Mouse (Mus musculus): ENCODE data around the gene BC107364.
"Not testable (repeated sequence)": the region's sequence is repeated elsewhere in the genome, so short reads cannot be mapped to it uniquely, and the experiment has no call there.

The BC107364 gene

DNA sequence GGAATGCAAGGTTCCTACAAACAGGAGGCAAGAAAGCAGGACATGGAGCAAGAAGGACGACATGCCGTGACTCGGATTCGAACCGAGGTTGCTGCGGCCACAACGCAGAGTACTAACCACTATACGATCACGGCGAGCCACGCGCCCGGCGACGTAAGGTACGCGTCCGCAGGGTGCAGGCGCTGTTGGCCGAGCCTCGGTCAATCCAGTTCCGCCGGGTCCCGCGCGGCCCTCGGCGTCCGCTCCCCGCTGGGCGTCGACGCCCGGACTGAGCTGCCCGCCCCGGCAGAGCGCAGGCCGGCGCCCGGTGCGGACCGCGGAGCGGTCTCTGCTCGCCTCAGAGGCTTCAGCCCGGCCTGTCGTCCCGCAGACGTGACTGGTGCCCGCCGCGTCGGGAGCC is 5.9 kb upstream of the BC107364 start:
- DNase-seq (ENCODE audit: low read depth in 1 of 2, low spot score in 2 of 2), result not testable (repeated sequence)

DNA sequence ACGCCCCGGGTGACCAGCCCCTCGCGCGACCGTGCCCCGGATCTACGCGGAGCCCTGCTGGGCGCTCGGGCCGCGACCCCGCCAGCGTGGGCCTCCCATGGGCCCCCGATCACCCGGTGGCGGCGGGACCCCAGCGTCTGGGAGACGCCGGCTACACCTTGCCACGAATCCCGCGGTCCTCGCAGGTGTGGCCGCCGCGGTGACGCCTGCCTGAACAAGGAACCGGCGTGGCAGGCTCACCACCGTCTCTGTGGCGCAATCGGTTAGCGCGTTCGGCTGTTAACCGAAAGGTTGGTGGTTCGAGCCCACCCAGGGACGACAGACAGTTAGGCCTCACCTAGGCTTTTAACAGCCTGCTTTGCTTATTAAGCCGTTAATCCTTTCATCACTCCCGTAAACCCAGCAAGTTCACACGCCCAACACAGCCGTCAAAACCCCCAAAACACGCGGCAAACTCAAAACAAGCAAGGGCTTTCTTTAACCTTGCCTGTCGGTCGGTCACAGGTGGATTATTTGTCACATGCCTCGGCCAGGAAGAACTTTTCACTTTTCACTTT is 847 bp downstream of the BC107364 start:
- DNase-seq (ENCODE audit: low read depth in 1 of 2, low spot score in 2 of 2), result not testable (repeated sequence)

DNA sequence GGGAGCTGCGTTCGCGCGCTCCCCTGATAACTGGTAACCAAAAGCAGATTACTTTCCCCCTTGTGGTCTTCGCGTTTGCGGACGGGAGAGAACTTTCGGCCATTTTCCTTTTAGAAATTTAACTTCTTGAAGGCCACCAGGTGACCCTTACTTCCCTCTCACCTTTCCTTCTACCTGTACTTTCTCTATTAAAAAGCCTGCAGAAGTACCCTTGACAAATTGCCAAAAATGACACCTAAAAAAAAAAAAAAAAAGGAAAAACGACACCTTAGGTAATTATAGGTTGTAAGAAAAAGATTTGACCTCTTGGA is 1.6 kb downstream of the BC107364 start:
- not testable (repeated sequence) for DNase-seq (ENCODE audit: low read depth in 1 of 2, low spot score in 2 of 2)

DNA sequence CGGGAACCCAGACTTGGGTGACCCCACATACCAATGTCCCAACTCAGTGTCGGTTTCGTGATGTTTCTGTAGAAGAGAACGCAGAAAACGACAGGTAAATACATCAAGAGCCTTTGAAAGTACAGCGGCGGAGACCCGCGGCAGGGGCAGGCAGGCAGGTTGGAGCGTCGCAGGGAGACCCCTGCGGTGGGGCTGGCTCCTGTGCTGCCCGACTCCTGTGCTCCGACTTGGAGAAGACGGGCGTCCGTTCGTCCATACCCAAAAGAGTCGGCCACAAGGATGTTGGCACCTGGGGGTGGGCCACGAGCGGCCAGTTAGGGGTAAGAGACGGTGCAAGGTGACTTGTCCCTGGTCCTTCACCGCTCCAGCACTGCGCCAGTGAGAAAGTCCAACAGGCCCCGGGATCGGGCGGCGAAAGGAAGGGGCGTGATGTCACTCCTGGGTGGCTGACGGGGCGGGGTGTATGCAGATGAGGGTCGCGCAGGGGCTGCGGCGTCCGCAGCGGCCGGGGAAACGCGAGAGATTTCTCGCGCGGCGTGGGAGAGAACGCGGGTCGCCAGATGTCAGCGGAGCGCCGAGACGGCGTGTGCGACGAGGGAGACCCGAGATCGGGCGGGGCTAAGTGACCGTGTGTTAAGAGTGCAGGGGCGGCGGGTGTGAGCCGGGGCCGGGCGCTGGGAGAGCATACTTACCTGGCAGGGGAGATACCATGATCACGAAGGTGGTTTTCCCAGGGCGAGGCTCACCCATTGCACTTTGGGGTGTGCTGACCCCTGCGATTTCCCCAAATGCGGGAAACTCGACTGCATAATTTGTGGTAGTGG is 2.1 kb downstream of the BC107364 start:
- not testable (repeated sequence) for DNase-seq (ENCODE audit: low read depth in 1 of 2, low spot score in 2 of 2)

DNA sequence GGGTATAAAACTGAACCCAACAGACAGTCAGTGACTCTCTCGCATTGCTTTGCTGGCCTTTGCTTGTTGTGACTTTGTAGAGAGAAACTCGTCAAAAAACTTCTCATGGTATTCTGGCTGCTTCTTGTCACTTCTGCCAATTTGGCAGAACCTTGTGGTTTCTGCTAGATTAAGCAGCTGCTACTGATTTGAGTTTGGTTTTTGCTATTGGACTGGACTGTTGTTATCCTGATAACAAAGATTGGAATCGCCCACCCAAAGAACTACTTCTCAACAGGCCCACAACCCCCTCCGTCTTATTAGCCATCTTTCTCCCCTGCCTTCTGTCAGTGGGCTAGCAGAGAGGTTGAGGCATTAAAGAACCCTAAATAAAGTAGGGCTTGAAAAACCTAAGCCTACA is 6.7 kb downstream of the BC107364 start:
- DNase-seq (ENCODE audit: low read depth in 1 of 2, low spot score in 2 of 2), result no peak

DNA sequence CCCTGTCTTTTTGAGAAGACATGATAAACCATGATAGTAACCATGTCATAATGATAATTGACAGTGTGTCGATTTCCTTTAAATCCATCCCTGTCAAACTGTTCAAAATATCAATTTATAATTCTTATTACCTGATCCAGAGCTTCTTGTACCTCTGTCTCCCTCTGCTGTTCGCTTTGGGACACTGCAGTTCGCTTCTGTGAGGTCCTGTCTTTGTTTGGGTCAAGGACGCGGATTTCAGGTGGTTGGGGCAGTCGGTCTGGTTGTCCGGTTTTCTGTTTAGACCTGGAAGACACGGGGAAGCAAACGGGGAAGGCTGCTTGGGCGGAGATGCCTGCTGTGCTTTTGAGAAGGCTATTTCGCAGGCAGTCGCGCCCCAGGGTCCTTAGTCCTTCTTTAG is 11.5 kb downstream of the BC107364 start:
- peak in 1 of 2 experiments; percentile 54 for DNase-seq (ENCODE audit: low read depth in 1 of 2, low spot score in 2 of 2)

DNA sequence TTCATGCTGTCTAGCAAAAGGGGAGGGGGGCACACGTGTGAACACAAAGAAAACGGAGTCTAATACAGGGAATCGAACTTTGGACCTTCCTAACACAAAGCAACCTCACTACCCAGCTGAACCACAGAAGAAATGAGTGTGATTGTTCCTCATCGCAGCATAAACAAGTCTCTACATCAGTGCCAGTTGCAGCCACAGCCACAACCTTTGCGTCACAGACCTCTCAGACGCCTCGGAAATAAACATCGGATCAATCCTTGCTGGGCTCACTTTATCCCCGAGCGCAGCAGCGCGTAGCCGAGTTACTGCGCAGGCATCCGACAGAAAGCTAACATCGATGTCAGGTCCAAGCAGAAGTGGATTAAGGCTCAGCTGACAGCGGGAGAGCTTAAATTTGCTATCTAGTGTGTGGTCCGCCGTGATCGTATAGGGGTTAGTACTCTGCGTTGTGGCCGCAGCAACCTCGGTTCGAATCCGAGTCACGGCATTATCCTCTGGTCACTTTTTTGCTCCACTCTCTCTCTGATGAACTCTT is 16.5 kb downstream of the BC107364 start:
- no peak for DNase-seq (ENCODE audit: low read depth in 1 of 2, low spot score in 2 of 2)

DNA sequence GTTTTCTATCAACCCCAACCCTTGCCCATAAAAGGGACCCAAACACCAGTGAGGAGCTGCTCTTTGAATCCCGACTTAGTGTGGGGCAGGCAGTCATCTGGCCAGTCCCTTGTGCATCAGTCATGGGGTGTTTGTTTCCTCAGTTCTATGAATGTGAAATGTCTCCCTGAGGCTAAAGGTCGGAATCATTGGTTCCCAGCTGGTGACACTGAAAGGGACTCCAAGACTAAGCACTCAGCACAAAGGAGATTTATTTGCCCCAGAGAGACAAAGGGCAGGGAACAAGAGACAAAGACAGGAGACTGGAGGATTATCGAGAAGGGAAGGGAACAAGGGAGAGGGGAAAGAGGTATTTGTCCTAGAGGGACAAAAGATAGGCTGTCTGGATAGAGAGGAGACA is 19.9 kb downstream of the BC107364 start:
- DNase-seq (ENCODE audit: low read depth in 1 of 2, low spot score in 2 of 2), result no peak

DNA sequence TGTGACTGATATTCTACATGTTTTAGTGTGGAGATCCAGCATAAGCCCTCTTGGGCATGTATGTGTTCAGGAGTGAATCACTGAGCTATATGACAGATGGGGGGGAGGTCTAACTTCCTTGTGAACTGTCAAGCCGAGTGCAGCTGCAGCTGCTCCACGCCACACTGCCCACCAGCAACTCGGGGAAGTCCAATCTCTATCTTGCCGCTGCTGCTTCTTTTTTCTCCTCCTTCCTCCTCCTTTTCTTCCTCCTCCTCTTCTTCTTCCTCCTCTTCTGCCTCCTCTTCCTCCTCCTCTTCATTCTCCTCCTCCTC is 22.3 kb downstream of the BC107364 start:
- no peak for DNase-seq (ENCODE audit: low read depth in 1 of 2, low spot score in 2 of 2)

DNA sequence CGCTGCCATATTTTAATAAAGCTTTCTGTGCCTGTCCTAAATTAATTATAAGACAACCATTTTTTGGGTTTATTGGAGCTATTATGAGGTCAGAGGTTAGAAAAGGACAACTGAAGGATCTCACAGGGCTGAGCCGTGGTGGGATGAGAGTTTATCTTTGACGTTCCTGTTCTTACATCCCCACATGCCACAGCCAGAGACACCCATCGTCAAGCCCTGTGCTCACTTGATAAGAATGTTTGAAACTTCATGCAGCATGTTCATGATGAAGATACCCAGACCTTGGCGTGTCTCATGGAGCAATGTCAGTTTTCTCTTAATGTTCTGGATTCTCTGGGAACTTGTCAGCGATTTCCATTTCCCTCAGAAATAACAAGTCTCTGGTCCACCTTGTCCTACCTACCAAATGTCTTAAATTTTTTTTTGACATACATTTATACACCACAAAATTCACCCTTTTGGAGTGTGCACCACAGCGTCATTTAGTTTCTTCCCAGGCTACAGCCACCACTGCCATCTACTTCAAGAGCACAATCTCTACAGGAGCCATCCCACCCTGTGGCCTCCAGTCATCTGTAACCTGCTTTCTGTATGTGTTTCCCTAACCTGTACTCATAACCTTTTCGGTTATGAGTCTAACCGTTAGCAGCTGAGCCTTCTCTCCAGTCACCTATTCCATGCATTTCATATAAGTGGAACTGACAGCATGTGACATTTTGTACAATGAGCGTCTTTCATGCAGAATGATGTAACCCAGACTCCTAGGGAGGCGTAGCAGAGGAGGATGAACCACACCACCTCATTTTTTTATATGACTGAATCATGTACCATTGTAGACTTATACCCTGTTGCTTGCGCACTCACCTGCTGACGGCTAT is 22.9 kb downstream of the BC107364 start:
- no peak for DNase-seq (ENCODE audit: low read depth in 1 of 2, low spot score in 2 of 2)

DNA sequence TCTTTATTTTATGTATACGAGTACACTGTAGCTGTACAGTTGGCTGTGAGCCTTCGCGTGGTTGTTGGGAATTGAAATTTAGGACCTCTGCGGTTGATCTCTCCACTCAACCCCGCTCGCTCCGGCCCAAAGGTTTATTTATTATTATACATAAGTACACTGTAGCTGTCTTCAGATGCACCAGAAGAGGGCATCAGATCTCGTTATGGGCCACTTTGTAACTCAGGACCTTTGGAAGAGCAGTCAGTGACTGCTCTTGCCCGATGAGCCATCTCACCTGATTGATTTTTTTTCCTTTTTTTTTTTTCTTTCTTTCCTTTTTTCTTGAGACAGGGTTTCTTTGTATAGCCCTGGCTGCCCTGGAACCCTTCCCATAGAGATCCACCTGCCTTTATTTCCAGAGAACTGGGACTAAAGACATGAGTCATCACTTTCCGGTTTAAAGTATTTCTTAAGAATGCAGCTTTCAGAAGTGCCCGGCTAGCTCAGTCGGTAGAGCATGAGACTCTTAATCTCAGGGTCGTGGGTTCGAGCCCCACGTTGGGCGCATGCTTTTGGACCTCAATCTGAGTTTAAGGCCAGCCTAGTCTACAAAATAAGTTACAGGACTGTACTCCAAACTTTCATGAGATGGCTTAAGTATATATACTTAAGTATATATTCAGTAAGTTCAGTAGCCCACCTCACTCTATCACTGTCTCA is 24.2 kb downstream of the BC107364 start:
- no peak for DNase-seq (ENCODE audit: low read depth in 1 of 2, low spot score in 2 of 2)

DNA sequence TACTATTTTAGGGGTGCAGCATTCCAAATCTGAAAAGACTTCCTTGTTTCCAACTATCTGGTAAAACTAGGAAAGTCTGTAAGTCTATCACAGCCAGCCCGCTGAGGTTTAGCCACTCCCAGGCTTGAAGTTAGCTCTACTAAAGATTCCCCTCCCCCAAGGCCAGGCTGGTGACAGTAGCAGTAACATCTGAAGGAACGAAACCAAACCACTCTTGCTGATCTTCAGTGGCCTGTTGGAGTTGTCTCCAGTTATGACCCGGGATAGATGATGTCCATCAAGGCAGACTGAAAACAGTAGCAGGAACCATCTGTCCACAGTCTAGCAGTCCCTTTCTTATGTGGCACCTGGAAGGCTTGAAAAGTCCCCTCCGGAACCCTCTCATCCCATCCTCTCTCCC is 24.8 kb downstream of the BC107364 start:
- DNase-seq (ENCODE audit: low read depth in 1 of 2, low spot score in 2 of 2), result no peak

DNA sequence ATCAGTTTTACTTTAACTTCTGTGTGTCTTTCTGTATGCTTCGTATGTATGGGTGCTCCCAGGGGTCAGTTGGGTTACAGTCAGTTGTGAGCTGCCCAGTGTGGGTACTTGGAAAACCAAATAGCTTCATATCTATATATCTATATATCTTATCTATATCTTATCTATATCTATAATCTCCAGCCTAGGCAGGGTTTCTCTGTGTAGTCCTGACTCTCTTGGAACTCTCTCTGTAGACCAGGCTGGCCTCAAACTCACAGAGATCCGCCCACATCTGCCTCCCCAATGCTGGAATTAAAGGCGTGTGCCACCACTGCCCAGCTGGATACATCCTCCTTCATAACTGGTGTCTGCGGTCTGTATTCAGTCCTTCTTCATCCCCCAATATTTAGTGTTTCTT is 25.8 kb downstream of the BC107364 start:
- no peak for DNase-seq (ENCODE audit: low read depth in 1 of 2, low spot score in 2 of 2)

DNA sequence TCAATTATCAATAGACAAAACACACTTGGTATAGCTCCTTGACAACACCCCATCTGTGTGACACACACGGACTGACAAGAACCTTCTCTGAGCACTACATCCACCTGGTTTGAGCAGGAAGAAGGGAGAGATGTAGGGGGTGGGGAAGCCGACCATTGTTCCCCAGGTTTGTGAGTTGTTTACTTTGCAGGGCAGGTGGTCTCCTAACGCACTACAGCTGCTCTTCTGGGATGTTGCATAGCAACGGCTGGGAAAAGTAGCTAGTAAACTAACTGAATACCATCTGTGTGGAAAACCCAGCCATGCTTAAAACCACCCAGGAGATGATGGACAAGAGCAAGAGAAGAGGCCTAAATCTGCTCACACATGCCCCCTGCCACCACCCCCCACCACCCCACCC is 27.7 kb downstream of the BC107364 start:
- DNase-seq (ENCODE audit: low read depth in 1 of 2, low spot score in 2 of 2), result not testable (repeated sequence)

DNA sequence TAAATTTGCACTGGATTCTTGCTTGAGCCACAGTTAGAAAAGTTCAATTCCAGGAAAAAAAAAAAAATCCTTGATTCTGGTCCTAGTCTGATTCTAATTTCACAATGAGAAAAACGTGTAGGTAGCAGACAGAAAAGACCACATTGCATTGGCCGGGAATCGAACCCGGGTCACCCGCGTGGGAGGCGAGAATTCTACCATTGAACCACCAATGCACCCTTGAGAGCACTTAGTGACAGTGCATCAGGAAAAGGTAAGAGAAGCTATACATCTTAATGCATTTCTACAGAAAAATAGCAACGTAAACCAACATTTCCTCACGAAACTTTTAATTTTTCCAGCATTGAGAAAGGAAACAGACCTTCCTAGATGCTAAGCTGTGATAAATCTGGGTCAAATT is 28.2 kb downstream of the BC107364 start:
- no peak for DNase-seq (ENCODE audit: low read depth in 1 of 2, low spot score in 2 of 2)

DNA sequence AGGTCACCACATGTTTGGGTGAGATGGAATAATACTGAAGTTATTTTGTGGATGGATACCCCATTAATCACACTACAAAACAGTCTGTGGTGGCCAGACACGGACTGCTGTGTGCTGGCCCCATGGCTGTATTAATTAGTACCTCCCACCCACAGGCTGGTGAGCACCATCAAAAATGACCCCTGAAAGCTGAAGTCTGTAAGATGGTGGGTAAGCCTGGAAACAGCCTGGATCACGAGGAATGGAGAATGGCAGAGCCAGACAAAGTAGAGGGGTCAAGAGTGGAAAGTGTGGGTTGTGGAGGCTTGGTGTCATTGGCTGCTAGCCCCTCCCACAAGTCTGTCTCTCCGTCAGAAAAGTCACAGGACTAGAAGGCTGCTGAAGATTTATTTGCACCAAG is 31.3 kb downstream of the BC107364 start:
- DNase-seq (ENCODE audit: low read depth in 1 of 2, low spot score in 2 of 2), result no peak

DNA sequence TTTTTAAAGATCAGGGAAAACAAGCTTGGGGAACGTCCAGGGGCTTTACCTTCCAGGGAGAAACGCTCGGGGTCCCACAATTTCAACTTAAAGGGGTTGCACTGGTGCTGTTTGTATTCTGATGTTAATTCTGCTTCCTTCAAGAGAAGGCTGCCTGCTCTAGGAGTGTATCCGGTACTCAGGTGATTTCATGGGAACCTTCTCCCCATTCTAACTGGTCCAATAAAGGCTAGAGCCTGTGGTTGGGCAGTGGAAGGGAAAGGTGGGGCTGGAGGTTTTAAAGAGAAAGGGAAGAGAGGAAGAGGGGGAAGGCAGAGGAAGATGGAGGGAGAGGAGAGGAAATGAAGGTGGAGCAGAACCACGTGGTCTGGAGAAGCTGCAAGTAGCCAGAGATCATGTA is 33.2 kb downstream of the BC107364 start:
- not testable (repeated sequence) for DNase-seq (ENCODE audit: low read depth in 1 of 2, low spot score in 2 of 2)

DNA sequence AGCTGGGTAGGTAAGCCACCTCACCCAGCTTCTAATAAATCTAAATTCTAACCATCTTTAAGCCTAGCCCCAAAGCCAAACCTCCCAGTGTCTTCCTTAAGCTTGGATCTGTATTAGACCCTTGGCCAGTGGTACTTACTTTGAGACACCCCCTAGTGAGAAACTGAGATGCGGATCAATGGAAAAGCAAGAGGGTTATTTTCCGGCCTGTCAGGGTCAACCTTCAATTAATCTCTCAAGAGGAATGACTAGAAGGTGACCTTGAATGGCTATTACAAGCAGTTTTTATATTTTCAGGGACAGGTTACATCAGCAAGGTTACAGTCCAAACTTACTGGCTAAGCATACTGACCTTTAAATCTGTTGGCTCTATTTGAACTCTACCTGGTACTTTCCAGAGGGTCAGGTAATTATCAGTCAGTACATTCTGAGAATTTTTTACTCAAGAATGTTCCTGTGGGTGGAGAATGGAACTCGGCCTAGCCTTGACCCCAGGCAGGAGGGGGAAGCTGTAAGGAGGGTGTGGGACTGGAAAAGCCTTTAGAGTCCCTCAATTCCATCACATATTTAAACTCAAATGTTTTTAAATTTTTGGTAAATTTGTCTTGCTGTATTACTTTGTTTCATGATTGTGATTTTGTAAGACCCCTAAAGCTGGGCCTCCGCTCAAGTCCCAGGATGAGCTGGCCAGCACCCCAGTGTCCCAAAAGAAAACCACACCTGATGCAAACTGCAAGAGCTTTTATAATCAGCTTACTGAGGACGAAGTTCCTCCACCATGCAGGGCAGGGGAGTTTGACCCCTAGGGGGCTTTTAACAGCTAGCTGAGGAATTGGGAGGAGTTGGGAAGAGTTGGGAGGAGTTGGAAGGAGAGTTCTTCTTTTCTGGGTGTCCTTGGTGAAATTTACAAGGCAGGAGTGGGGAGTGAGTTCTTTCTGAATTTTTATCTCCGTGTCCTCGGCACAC is 34.0 kb downstream of the BC107364 start:
- no peak for DNase-seq (ENCODE audit: low read depth in 1 of 2, low spot score in 2 of 2)

DNA sequence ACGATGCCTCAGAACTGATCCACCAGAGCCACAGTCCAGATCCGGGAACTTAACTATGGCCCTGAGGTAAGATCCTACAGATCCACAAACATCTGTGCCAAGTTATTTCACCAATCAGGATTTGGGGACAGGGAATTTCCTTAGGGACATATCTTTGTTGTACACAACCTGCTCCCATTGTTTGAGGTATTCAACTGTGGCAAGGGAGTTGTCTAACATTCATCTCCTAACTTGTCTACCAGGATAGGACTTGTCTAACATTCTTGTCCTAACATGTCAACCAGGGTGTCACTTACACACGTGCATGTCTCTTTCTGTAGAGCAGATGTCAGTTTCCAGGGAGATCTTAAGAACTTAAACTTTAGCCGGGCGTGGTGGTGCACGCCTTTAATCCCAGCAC is 35.5 kb downstream of the BC107364 start:
- no peak for DNase-seq (ENCODE audit: low read depth in 1 of 2, low spot score in 2 of 2)

DNA sequence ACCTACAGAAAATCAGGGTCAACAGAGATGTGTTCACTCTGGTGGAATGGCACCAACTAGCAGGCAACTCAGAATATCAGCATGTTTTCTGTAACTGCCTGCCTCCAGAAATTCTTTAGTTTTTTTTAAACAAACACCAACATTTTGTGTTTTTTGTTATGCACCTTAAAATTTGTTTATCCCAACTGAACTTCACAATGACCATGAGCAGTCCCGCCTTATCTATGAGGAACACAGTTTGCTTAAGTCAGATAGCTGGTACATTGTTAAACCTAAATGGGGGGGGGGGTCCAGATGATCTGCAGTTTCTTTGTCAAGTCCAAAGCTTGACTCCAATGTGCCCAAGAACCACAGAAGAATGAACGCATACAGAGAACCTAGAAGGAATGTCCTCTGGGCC is 36.0 kb downstream of the BC107364 start:
- no peak for DNase-seq (ENCODE audit: low read depth in 1 of 2, low spot score in 2 of 2)

Data from monocyte, adult 2 months (primary cell).